In genomic region chr3:52926549-52926948, GRCm38 (mm10) we compare ENCODE assay signal across 22 mouse cellular contexts.
DNase-seq lines count a peak whose midpoint lies in the region; ATAC-seq and TF ChIP-seq lines count a peak whose summit lies in the region.
"Had no signal": no experiment of that assay in that cellular context is flagged by ENCODE, and none has a peak within 500 bp of the region (broad histone marks: within the 10 kb centered on the region; RNA-seq: fewer than 3 reads in every experiment).

No protein-coding gene starts in this region.

- intact Hi-C loops in heart, postnatal 36 days (cut with DNase I) = no loop called here

- peak; percentile 15 for DNase-seq in kidney, postnatal 14 days
- DNase-seq in kidney, adult 9 months = no peak
- peak; percentile 52 for DNase-seq in midbrain, embryonic 14.5 days
- peak; percentile 39 for DNase-seq in brain, embryonic 14.5 days (ENCODE audit: low read depth)
- DNase-seq in spleen, postnatal 4 days (ENCODE audit: low spot score in 2 of 2) = peak; percentile 44 to 71
- no peak for DNase-seq in heart, postnatal 36 days
- DNase-seq: adrenal gland, postnatal 14 days; cerebellum, adult 8-10 months; gastrocnemius, postnatal 25 days; heart, adult 2 months; heart, postnatal 14 days; lung, adult 18-20 months; lung, postnatal 14 days; retina, postnatal 1 day; right cerebral cortex, postnatal 25 days; thymus, postnatal 25 days had no signal

- no peak overlapping the region for H3K4me3 ChIP-seq in midbrain, embryonic 14.5 days (replicated peaks; ENCODE audit: low read depth, low read length)
- no peak overlapping the region for H3K4me3 ChIP-seq in midbrain, embryonic 13.5 days (replicated peaks)
- H3K4me3 ChIP-seq: heart, adult 2 months; heart, embryonic 13.5 days; hindbrain, embryonic 12.5 days; myocyte; neural tube, embryonic 13.5 days had no signal

- no peak for ATAC-seq in midbrain, embryonic 14.5 days (ENCODE audit: low FRiP score, low TSS enrichment)
- ATAC-seq in midbrain, embryonic 13.5 days = no peak
- ATAC-seq: midbrain, embryonic 16.5 days had no signal

- H3K36me3 ChIP-seq in midbrain, embryonic 14.5 days (ENCODE audit: control insufficient read depth, insufficient read depth, low read length) = no peaks in the 10 kb centered on the region
- H3K36me3 ChIP-seq in midbrain, embryonic 13.5 days = no peaks in the 10 kb centered on the region
- H3K36me3 ChIP-seq: heart, embryonic 13.5 days; hindbrain, embryonic 12.5 days; neural tube, embryonic 13.5 days had no signal

- H3K4me1 ChIP-seq in midbrain, embryonic 14.5 days (ENCODE audit: control insufficient read depth, insufficient read depth, low read length) = peaks cover 8% of the 10 kb centered on the region
- H3K4me1 ChIP-seq in midbrain, embryonic 13.5 days (replicated peaks) = peaks cover 4% of the 10 kb centered on the region
- H3K4me1 ChIP-seq: neural tube, embryonic 13.5 days had no signal

- 32% methylated on average over 3 of the region's 3 CpGs for WGBS in midbrain, embryonic 14.5 days
- WGBS in midbrain, embryonic 13.5 days = 48% methylated on average over 3 of the region's 3 CpGs

- TF ChIP-seq POLR2A in brain, embryonic 14.5 days (IDR thresholded peaks at IDR 0.05; ENCODE audit: borderline replicate concordance, extremely low read depth, insufficient read depth, insufficient read length, poor library complexity, severe bottlenecking) = no peak

- no peak overlapping the region for H3K4me2 ChIP-seq in midbrain, embryonic 14.5 days (ENCODE audit: low read length)
- no peak overlapping the region for H3K4me2 ChIP-seq in midbrain, embryonic 13.5 days (replicated peaks)
- H3K4me2 ChIP-seq: heart, embryonic 13.5 days; hindbrain, embryonic 12.5 days; neural tube, embryonic 13.5 days had no signal

- H3K9ac ChIP-seq in midbrain, embryonic 14.5 days (replicated peaks; ENCODE audit: low read length) = no peak overlapping the region
- no peak overlapping the region for H3K9ac ChIP-seq in midbrain, embryonic 13.5 days (replicated peaks)
- H3K9ac ChIP-seq: heart, embryonic 13.5 days; hindbrain, embryonic 12.5 days; neural tube, embryonic 13.5 days had no signal

- peaks cover 12% of the 10 kb centered on the region; the same call in 1 of the 2 replicates for H3K27me3 ChIP-seq in midbrain, embryonic 14.5 days (ENCODE audit: control insufficient read depth, insufficient read depth, low read length)
- peaks cover 41% of the 10 kb centered on the region for H3K27me3 ChIP-seq in midbrain, embryonic 13.5 days
- H3K27me3 ChIP-seq: heart, embryonic 13.5 days; hindbrain, embryonic 12.5 days; neural tube, embryonic 13.5 days had no signal

- TF ChIP-seq CTCF in brain, embryonic 14.5 days (IDR thresholded peaks at IDR 0.05; ENCODE audit: borderline replicate concordance, extremely low read depth, insufficient read depth, insufficient read length) = no peak

- H3K27ac ChIP-seq in midbrain, embryonic 14.5 days (replicated peaks; ENCODE audit: low read depth, low read length) = no peak overlapping the region
- H3K27ac ChIP-seq in midbrain, embryonic 13.5 days = no peak overlapping the region
- H3K27ac ChIP-seq: heart, adult 2 months; heart, embryonic 13.5 days; hindbrain, embryonic 12.5 days; neural tube, embryonic 13.5 days had no signal

- H3K9me3 ChIP-seq in midbrain, embryonic 14.5 days (ENCODE audit: control insufficient read depth, low read length) = no peaks in the 10 kb centered on the region
- H3K9me3 ChIP-seq in midbrain, embryonic 13.5 days = no peaks in the 10 kb centered on the region
- H3K9me3 ChIP-seq: hindbrain, embryonic 12.5 days; neural tube, embryonic 13.5 days had no signal

Comparison
In these comparisons a context has a peak if more than half of its experiments do, and no peak if none do; other contexts are left out.
1. DNase-seq: peak in kidney, postnatal 14 days (single experiment), midbrain, embryonic 14.5 days (single experiment), brain, embryonic 14.5 days (single experiment) and spleen, postnatal 4 days (2 of 2); none in kidney, adult 9 months (single experiment) and heart, postnatal 36 days (0 of 2).